Mouse (Mus musculus) right cerebral cortex, adult 18-20 months (tissue): ENCODE results near the gene Gcgr.

Experiments used
- DNase-seq: peaks from one replicate; pipeline ENCODE4 v3.0.0; 2022; ENCODE audit warnings: mixed read lengths

Gene Gcgr

GRCm38 (mm10) chr11:120530085-120530964, at the start of gene Gcgr:
Gene Gcgr (plus strand): TSS chr11:120530699.
- no peak for DNase-seq

DNA sequence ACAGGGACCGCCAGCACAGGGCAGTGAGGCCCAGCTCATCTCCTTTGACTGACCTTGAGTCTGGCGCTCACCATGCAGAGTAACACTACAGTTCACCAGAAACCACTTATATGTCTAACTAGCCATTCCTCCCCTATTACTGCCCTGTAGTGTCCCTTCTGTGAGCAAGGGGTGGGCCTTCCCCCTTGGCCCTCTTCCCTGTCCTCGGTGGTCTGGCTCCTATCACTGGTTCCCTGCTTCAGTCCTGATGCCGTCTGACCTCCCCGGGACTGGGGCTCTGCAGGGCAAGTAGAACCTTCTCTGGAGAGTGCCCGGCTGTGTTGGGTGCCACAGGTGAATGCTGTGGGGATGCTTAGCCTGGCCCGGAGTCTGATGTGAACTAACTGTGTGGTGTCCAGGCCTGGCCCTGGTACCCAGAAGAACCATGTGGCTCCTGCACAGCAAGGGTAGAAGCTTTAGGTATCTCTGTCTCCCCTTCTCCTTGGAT, 47.0 kb upstream of the Gcgr start:
- no peak for DNase-seq

DNA sequence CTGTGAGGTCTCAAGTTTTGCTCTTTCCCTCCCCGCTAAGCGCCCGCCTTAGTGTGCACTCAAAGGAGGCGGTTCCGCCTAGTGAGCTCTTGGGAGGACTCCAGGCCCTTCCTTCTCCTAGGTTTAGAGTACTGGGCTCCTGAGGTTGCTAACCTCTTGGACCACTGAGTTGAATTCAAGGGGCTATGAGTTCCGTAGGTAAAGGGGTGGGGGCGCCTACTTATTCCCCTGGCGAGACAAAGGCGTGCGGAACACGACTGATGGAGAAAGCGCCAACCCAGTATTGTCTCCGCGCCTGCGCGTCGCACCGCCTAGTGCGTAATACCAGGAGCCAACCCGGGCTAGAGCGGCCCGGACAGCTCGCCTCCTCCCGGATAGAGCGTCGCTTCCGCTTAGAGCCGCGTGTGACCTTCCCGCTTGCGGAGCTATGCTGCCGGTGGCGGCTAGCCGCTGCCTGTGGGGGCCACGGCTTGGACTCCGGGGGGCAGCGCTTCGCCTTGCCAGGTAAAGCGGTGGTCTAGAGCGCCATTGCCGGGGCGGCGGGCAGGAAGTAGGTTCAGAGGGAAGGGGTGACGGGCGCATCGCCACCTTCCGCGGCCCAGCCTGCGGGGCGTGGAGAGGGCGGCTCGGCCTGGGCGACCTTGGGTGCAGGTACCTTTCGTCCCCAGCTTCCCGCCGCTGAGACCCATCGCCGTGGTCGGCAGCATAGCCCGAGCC, 46.1 kb upstream of the Gcgr start, which contains the start of gene Mrpl12:
TSS of gene Mrpl12 (plus strand) at position 349 of the 717 bp plus-strand sequence.
- peak; percentile 93 for DNase-seq

DNA sequence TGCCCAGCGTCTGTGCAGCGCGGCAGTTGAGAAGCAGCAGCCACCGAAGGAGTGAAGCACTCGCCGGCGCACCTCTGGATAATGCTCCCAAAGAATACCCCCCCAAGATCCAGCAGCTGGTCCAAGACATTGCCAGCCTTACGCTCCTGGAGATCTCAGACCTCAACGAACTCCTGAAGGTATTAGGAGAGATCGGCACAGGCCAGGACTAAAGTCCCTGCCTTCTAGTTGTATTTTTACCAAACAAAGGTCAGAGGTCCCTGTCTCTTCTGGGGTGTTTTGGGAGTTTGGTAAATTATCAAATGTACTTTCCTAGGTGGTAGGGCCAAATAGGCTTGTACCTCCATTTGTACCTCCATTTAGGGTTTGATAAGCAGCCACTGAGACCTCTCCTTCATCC, 45.2 kb upstream of the Gcgr start:
- no peak for DNase-seq

DNA sequence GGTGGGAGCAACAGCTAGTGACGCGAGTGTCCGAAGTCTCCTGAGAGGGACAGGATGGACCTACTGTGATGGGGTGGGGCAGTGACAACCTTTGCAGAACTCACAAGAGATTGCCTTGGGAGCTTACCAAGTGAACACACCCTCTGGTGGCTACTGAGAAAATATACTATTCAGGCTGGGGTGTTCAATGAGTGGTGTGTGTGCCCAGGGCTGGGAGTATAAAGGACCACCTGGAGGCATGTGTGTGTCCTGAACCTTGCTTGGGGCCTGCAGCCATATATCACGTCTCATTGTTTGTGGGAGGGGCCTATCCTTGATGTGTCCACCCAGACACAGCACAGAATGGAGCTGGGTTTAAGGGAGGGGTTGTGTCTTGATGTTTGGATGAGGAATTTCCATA, 42.0 kb upstream of the Gcgr start:
- no peak for DNase-seq

DNA sequence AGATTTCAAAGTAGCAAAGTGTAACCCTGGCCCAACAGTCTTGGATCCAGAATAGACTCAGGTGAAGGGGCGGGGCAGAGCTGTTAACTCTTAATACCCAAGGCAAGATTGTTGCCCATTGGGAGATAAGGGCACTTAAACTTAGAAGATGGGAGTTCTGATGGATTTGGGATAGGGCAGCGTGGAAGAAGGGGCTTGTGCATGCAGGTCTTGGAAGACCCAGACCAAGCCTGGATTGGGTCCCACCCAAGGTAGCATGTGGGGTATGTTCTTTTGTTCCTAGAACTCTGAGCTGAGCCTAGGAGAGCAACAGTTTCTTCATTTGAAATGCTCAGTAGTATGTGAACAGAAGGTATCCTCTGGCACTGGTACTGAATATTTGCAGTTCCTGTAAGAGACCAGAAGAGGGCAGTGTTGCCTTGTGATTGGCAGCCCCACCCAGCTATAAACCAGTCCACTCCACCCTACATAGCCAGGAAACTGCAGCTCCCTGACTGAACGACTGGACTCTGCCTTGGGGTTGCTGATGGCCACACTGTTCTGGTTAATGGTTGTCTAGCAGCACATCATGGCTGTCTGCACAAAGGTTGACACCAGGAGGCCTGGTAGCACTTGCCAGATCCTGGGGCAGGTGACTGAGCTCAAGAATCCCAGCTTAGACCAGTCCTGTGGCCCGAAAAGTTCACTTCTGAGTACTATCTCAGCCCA, 41.3 kb upstream of the Gcgr start:
- peak; percentile 71 for DNase-seq

DNA sequence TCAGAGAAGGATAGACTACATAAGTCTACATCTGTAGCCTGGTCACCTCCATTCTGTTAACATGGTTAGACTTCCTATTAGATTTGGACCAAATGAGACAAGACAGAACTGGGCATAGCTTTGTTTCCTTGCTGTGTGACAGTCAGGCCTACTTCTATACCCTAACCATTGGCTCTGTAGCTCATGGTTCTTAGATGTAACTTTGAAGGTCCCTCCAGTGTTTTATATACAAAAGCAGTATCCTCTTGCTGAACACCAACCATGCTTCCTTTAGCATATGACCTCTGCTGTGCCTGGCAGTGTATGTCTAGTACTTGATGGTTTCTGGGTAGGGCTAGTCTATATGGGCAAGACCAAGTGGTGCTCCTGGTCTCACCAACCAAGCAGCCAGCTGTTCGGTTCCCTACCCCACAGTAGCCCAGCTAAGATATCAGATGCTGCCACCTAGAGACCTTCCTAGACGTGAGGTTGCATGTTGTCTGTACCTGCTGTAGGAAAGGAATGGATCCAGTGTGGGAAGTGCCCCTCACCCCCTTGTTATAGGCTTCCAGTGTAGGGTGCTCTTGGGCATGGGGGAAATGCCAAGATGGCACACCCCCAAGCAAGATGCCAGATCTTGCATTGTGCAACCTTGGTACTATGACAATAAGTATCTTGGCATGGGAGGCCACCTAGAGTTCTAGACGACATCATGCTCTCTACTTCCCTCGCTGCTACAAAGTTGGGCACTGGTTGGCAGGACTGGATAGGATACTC, 40.0 kb upstream of the Gcgr start:
- no peak for DNase-seq

DNA sequence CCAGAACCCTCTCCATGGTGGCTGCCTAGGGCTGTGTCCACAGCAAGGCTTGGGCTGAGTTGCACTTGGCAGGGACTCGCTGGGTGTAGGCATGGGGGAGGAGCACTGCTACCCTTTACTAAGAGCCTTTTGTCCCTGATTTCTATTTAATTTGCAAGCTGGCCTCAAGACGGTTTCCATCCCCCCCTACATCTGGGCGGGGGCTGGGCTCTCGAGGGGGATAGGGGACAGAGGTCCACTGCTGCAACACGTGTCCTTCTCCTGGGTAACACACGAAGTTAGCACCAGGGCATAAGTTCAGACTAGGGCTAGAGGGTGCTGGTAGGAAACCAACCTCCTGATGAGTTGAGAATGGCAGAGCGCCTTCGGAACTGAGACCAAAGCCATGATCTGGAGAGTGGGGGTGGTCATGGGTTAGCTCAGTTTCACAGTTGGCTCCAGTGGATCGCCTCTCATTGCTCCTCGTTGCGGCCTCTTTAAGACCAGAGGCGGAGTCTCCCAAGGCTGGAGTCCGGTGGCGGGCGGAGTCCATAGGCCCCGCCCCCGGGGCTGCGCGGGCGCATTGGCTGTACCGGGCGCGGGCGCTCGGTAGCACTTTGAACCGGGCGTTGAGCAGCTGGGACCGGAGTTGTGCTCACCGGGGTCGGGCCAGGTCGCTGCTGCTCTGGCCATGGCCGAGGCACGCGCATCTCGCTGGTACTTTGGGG, 39.0 kb upstream of the Gcgr start, which contains the start of gene Slc25a10:
TSS of gene Slc25a10 (plus strand) at position 524 of the 707 bp plus-strand sequence.
- DNase-seq = peak; percentile 92

GRCm38 (mm10) chr11:120492024-120492877, 38.2 kb upstream of the Gcgr start:
- peak; percentile 23 for DNase-seq

GRCm38 (mm10) chr11:120492878-120493203, 37.7 kb upstream of the Gcgr start:
- no peak for DNase-seq

- no peak for DNase-seq
These were observed 37.1 kb upstream of the Gcgr start for GRCm38 (mm10) chr11:120493351-120493750.

DNA sequence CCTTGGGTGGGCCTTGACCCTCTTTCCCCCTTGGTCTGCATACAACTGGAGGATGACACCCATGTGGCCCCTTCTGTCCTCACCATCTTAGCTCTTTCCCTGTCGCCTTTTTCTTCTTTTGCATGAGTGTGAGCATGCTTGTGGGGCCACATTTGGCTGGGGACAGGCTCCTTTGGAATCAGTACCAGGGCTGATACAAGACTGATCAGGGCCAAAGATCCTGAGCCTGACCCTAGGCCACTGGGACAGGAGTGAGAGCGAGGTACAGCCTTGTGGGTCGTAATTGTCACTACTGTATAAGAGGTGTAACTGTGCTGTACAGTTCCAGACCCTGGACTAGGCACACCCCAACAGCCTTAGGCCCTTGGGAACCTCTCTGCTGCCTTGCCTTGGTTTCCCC, 36.6 kb upstream of the Gcgr start:
- no peak for DNase-seq

DNA sequence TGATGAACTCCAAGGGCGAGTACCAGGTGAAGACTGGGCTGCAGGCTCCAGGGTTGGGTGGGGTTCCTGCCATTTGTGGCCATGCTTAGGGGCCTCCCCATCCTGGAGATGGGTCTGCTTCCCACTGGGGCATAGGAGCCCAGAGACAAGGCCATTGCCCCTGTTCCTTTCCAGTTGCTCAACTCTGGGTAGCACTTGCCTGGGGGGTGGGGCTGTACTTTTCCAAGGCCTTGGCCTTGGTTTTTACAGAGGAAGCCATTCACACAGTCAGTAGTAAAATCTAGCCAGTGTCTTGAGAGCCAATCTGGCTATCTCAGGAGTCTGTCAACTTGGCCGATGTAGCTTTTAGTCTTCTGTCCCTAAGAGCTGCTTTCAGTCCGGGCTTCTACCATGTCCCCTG, 33.1 kb upstream of the Gcgr start:
- no peak for DNase-seq

GRCm38 (mm10) chr11:120498226-120498625, 32.3 kb upstream of the Gcgr start:
- no peak for DNase-seq

DNA sequence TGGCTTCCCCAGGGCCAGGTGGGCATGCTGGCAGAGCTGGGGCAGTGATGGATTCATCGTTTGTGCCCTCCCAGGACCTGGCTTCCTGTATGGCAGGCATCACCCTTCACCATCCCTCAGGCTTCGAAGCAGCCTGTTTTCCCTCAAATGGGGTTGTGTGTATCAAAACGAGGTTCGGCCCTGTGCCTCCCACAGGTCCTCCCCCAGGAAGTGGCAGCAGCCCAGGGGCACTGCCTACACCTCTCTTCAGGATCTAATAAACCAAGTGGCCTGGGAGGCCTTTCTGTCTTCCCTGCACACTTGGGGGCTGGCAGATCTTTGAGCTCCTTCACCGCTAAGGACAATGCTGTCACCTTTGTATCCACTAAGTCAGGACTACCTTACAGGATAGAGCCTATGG, 31.6 kb upstream of the Gcgr start:
- no peak for DNase-seq

- no peak for DNase-seq
These were observed 30.6 kb upstream of the Gcgr start for GRCm38 (mm10) chr11:120499894-120500293.

DNA sequence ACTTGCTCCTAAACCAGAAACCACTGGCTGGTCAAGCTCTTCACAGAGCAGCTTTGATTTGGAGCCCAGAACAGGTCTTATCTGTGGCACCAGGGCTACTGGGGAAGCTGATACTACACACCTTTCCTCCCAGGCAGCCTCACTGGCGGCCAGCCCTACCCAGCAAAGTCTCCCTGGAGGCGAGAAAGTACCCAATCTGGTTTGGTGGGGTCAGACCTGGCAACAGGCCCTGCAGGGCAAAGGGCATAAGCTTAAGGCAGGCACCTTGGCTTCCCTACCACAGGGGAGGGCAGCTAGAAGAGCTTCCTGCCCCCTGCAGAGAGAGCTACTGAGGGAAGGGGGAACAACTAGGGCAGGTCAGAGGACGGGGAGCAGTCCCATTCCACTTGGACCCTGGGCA, 30.1 kb upstream of the Gcgr start:
- no peak for DNase-seq

- DNase-seq = no peak
These were observed 29.5 kb upstream of the Gcgr start for GRCm38 (mm10) chr11:120501018-120501417.

DNA sequence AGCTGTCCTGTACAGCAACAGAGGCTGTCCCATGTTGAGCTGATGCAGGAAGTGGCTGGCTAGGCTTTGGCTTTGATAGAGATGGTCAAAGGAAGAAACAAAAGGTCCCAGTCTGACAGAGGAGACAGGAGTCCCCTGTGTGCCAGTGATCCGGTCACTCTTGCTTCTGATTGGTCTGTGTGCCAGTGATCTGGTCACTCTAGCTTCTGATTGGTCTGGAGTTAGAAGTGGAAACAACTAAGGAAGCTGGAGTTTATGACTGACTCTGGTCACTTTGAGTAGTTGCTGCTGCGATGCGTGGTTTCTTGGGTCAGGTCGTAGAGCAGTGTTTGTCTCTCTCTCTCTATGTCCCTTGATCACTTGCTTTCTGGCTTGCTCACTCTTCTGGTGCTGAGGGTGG, 28.8 kb upstream of the Gcgr start:
- DNase-seq = no peak

DNA sequence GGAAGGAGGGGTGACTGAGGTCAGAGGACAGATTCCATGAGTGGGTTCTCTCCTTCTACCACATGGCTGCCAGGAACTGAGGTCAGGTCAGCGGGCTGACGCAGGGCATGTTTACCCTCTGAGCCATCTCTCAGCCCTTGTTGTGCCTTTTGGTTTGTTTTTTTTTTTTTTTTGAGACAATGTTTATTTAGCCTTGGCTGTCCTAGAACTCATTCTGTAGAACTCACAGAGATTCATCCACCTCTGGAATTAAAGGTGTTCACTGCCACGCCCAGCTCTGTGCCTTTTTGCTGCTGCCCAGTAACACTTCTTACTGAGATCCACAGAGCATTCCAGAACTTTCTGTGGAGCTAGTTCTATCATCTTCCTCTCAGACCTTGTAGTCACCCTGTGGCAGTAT, 24.8 kb upstream of the Gcgr start:
- no peak for DNase-seq

GRCm38 (mm10) chr11:120506899-120507298, 23.6 kb upstream of the Gcgr start:
- DNase-seq = no peak
